Mouse (Mus musculus) layer of hippocampus, adult 2 months (tissue): ENCODE data around the gene Ppp1r13l. TPM values are rescaled to one million over a fixed set of nuclear protein-coding genes. Genes with fewer than 3 reads are reported as not detected.

Experiments
- DNase-seq, 2 experiments: peaks; one replicate each; pipeline ENCODE4 v3.0.0; 2022; ENCODE audit warnings: low spot score in 2 of 2
- H3K27ac ChIP-seq: fragments of 200-600 bp; 2 replicates; pipeline ENCODE4 v1.8.1; 2022
- H3K4me3 ChIP-seq: fragments of 200-600 bp; 2 replicates; pipeline ENCODE4 v1.8.1; 2022; ENCODE audit warnings: mild to moderate bottlenecking
- CTCF ChIP-seq: fragments of 200-600 bp; conservative IDR thresholded peaks from 2 replicates; pipeline ENCODE4 v1.8.1; 2022; ENCODE audit warnings: antibody characterized with exemption, mild to moderate bottlenecking, moderate library complexity
- total RNA-seq, 2 experiments: library from RNA; stranded (reverse); gene quantifications; 2 replicates each; pipeline ENCODE4 v1.2.3; 2021

Gene Ppp1r13l
- total RNA-seq, 2 experiments from 2014 or later: 6.1 to 6.9 TPM

GRCm38 (mm10) chr7:19388699-19389413, 29.3 kb downstream of the Ppp1r13l start:
- Histone ChIP-seq H3K27ac (peak overlapping the region; percentile 83), H3K4me3 (no peak overlapping the region)
- no peak for TF ChIP-seq CTCF
- no peak for DNase-seq

- no peak overlapping the region for H3K27ac ChIP-seq
- DNase-seq: no peak
- no peak overlapping the region for H3K4me3 ChIP-seq
- no peak for TF ChIP-seq CTCF
Measured at GRCm38 (mm10) chr7:19394484-19394883, 34.9 kb downstream of the Ppp1r13l start.

GRCm38 (mm10) chr7:19399496-19400280, 40.1 kb downstream of the Ppp1r13l start:
- no peak for TF ChIP-seq CTCF
- Histone ChIP-seq H3K27ac (no peak overlapping the region), H3K4me3 (peak overlapping the region; percentile 23; the same call in 1 of the 2 replicates)
- no peak for DNase-seq

GRCm38 (mm10) chr7:19400946-19401345, 41.4 kb downstream of the Ppp1r13l start:
- H3K27ac ChIP-seq: no peak overlapping the region
- no peak for DNase-seq

GRCm38 (mm10) chr7:19402535-19403112, 43.1 kb downstream of the Ppp1r13l start:
- DNase-seq: no peak
- Histone ChIP-seq H3K27ac (no peak overlapping the region), H3K4me3 (no peak overlapping the region)
- TF ChIP-seq CTCF: no peak

More at GRCm38 (mm10) chr7:19400946-19401345, 41.4 kb downstream of the Ppp1r13l start:
- TF ChIP-seq CTCF: peak; percentile 62
- H3K4me3 ChIP-seq: no peak overlapping the region

- H3K27ac ChIP-seq: no peak within 1 kb of the TSS
- peak within 1 kb of the TSS; percentile 54 for H3K4me3 ChIP-seq
- no peak for TF ChIP-seq CTCF
- DNase-seq: no peak
Measured at GRCm38 (mm10) chr7:19403731-19404296, 44.3 kb downstream of the Ppp1r13l start, which contains the start of gene Klc3. TSS of gene Klc3 (minus strand) at chr7:19404104.

- DNase-seq: no peak
- TF ChIP-seq CTCF: no peak
- no peak within 1 kb of the TSS for H3K27ac ChIP-seq
- peak within 1 kb of the TSS; percentile 54 for H3K4me3 ChIP-seq
Measured at GRCm38 (mm10) chr7:19404476-19404875, 44.9 kb downstream of the Ppp1r13l start, which contains the start of gene Ckm. TSS of gene Ckm (plus strand) at chr7:19404776.

- peak in 1 of 2 experiments; percentile 89 for DNase-seq
- peak; percentile 99 for TF ChIP-seq CTCF
- no peak overlapping the region for H3K27ac ChIP-seq
- no peak overlapping the region for H3K4me3 ChIP-seq
Measured at GRCm38 (mm10) chr7:19405417-19405816, 45.9 kb downstream of the Ppp1r13l start.

- Histone ChIP-seq H3K27ac (no peak overlapping the region), H3K4me3 (no peak overlapping the region)
- TF ChIP-seq CTCF: no peak
- DNase-seq: no peak
Measured at GRCm38 (mm10) chr7:19409753-19410152, 50.2 kb downstream of the Ppp1r13l start.

- Histone ChIP-seq H3K27ac (no peak overlapping the region), H3K4me3 (no peak overlapping the region)
- DNase-seq: no peak
- no peak for TF ChIP-seq CTCF
Measured at GRCm38 (mm10) chr7:19410766-19411344, 51.3 kb downstream of the Ppp1r13l start.

- Histone ChIP-seq H3K27ac (no peak overlapping the region), H3K4me3 (no peak overlapping the region)
- no peak for TF ChIP-seq CTCF
- DNase-seq: no peak
Measured at GRCm38 (mm10) chr7:19411783-19412182, 52.2 kb downstream of the Ppp1r13l start.

GRCm38 (mm10) chr7:19413525-19413924, 54.0 kb downstream of the Ppp1r13l start:
- H3K27ac ChIP-seq: no peak overlapping the region
- no peak for TF ChIP-seq CTCF
- no peak overlapping the region for H3K4me3 ChIP-seq
- DNase-seq: no peak
